Mouse (Mus musculus) thymus, adult 2 months (tissue): ENCODE results near the gene Ints11.

Source experiments
- CTCF ChIP-seq: fragments of 200-500 bp; IDR thresholded peaks from 2 replicates; pipeline ENCODE4 v1.5.1; 2012; ENCODE audit warnings: mild to moderate bottlenecking, control low read depth, low read length, moderate library complexity, borderline replicate concordance; ENCODE audit not compliant: control insufficient read depth, poor library complexity, insufficient read depth; ENCODE audit errors: extremely low read depth
- POLR2A ChIP-seq: fragments of 200-500 bp; IDR thresholded peaks from 2 replicates; pipeline ENCODE4 v1.6.1; 2012; ENCODE audit warnings: mild to moderate bottlenecking, low read length, control low read depth, moderate library complexity; ENCODE audit not compliant: control insufficient read depth, poor library complexity, insufficient read depth; ENCODE audit errors: extremely low read depth

- TF ChIP-seq CTCF (no peak), POLR2A (no peak)
These were observed 39.4 kb downstream of the Ints11 start for GRCm38 (mm10) chr4:155908751-155909150.
